Mouse (Mus musculus) brain, embryonic 14.5 days (tissue): ENCODE data around the gene Rtp2.

Experiments
- CTCF ChIP-seq: fragments of 200-500 bp; IDR thresholded peaks from 2 replicates; pipeline ENCODE4 v1.5.1; 2012; ENCODE audit warnings: inconsistent platforms, mild to moderate bottlenecking, moderate library complexity, borderline replicate concordance; ENCODE audit not compliant: insufficient read depth, insufficient read length; ENCODE audit errors: extremely low read depth
- POLR2A ChIP-seq: fragments of 200-500 bp; IDR thresholded peaks from 2 replicates; pipeline ENCODE4 v1.6.1; 2012; ENCODE audit warnings: mild to moderate bottlenecking, inconsistent platforms, borderline replicate concordance; ENCODE audit not compliant: poor library complexity, insufficient read depth, insufficient read length, severe bottlenecking; ENCODE audit errors: extremely low read depth

- TF ChIP-seq POLR2A = no peak
- no peak for TF ChIP-seq CTCF
These were observed 21.7 kb upstream of the Rtp2 start for GRCm38 (mm10) chr16:23953959-23954260.
